In genomic region chr16:35557038-35557437, GRCm38 (mm10) we compare ENCODE assay signal across 14 mouse cellular contexts. TPM values are rescaled to one million over a fixed set of nuclear protein-coding genes. Genes with fewer than 3 reads are reported as not detected.
"Had no signal": no experiment of that assay in that cellular context is flagged by ENCODE, and none has a peak within 500 bp of the region (broad histone marks: within the 10 kb centered on the region; RNA-seq: fewer than 3 reads in every experiment).

No protein-coding gene starts in this region.

- H3K9ac ChIP-seq: intestine, embryonic 15.5 days; liver, embryonic 15.5 days; midbrain, embryonic 15.5 days; stomach, embryonic 15.5 days had no signal

- H3K4me3 ChIP-seq: intestine, embryonic 15.5 days; left cerebral cortex, adult 2 months; limb, embryonic 10.5 days; liver, embryonic 15.5 days; midbrain, embryonic 15.5 days; stomach, embryonic 15.5 days had no signal

- H3K4me2 ChIP-seq: intestine, embryonic 15.5 days; liver, embryonic 11.5 days; liver, embryonic 15.5 days; midbrain, embryonic 15.5 days; stomach, embryonic 15.5 days had no signal

- H3K4me1 ChIP-seq: intestine, embryonic 15.5 days; liver, embryonic 15.5 days; stomach, embryonic 15.5 days had no signal

- H3K9me3 ChIP-seq: intestine, embryonic 15.5 days; limb, embryonic 10.5 days; liver, embryonic 15.5 days; midbrain, embryonic 15.5 days; stomach, embryonic 15.5 days had no signal

- DNase-seq: kidney, adult 2 months; lung, adult 2 months; lung, postnatal 36 days; right cerebral cortex, postnatal 14 days; thymus, postnatal 4 days had no signal

- H3K27ac ChIP-seq: intestine, embryonic 15.5 days; left cerebral cortex, adult 2 months; limb, embryonic 10.5 days; liver, embryonic 15.5 days; midbrain, embryonic 15.5 days; stomach, embryonic 15.5 days had no signal

- H3K36me3 ChIP-seq: intestine, embryonic 15.5 days; limb, embryonic 10.5 days; liver, embryonic 15.5 days; midbrain, embryonic 15.5 days; stomach, embryonic 15.5 days had no signal

- H3K27me3 ChIP-seq: intestine, embryonic 15.5 days; liver, embryonic 15.5 days; midbrain, embryonic 15.5 days; stomach, embryonic 15.5 days had no signal

- ATAC-seq: intestine, embryonic 15.5 days; lung, postnatal 0 days; midbrain, embryonic 15.5 days had no signal

RNA-seq across cellular contexts. Expression of gene Sema5b, which starts 16.1 kb away (rescaled TPM):
- total RNA-seq: megakaryocyte progenitor cell, adult 5-6 weeks had no signal
